In genomic region chr6:146256401-146256800, GRCm38 (mm10) we compare ENCODE assay signal across 13 mouse cellular contexts.
A peak's percentile ranks its signal among the peaks of the same experiment; 100 is the strongest.
DNase-seq lines count a peak whose midpoint lies in the region; ATAC-seq lines count a peak whose summit lies in the region.
"Had no signal": no experiment of that assay in that cellular context is flagged by ENCODE, and none has a peak within 500 bp of the region (broad histone marks: within the 10 kb centered on the region; RNA-seq: fewer than 3 reads in every experiment).

No protein-coding gene starts in this region.

- H3K4me3 ChIP-seq in kidney, embryonic 14.5 days (ENCODE audit: low read length): no peak overlapping the region
- no peak overlapping the region for H3K4me3 ChIP-seq in embryonic facial prominence, embryonic 10.5 days
- no peak overlapping the region for H3K4me3 ChIP-seq in liver, embryonic 11.5 days (ENCODE audit: low read depth, low read length)
- no peak overlapping the region for H3K4me3 ChIP-seq in stomach, embryonic 14.5 days (ENCODE audit: low read depth, low read length)
- H3K4me3 ChIP-seq in intestine, embryonic 15.5 days (replicated peaks): no peak overlapping the region
- H3K4me3 ChIP-seq: embryonic facial prominence, embryonic 12.5 days; kidney, embryonic 15.5 days; layer of hippocampus, adult 2 months; midbrain, embryonic 12.5 days had no signal

- 42% methylated on average over 2 of the region's 2 CpGs for WGBS in kidney, embryonic 14.5 days
- 66% methylated on average over 2 of the region's 2 CpGs for WGBS in embryonic facial prominence, embryonic 10.5 days
- WGBS in liver, embryonic 11.5 days: 39% methylated on average over 2 of the region's 2 CpGs
- WGBS in stomach, embryonic 14.5 days: 25% methylated on average over 2 of the region's 2 CpGs
- WGBS in intestine, embryonic 15.5 days: 24% methylated on average over 2 of the region's 2 CpGs

- DNase-seq in kidney, adult 9 months: no peak
- DNase-seq in embryonic facial prominence, embryonic 10.5 days (ENCODE audit: low spot score): no peak
- no peak for DNase-seq in liver, embryonic 11.5 days (ENCODE audit: low spot score)
- no peak for DNase-seq in frontal cortex, postnatal 36 days (ENCODE audit: low spot score in 2 of 2)
- DNase-seq: cerebellum, postnatal 10 days had no signal

- H3K9me3 ChIP-seq in kidney, embryonic 14.5 days (ENCODE audit: control insufficient read depth, low read length): no peaks in the 10 kb centered on the region
- peaks cover 6% of the 10 kb centered on the region; the same call in 1 of the 2 replicates for H3K9me3 ChIP-seq in embryonic facial prominence, embryonic 10.5 days
- H3K9me3 ChIP-seq in liver, embryonic 11.5 days (ENCODE audit: control insufficient read depth, low read length): 0 out of 2 replicates have a peak, but pooled peaks cover 2% of the 10 kb centered on the region
- H3K9me3 ChIP-seq in stomach, embryonic 14.5 days (ENCODE audit: control insufficient read depth, low read depth, low read length): no peaks in the 10 kb centered on the region
- no peaks in the 10 kb centered on the region for H3K9me3 ChIP-seq in intestine, embryonic 15.5 days
- H3K9me3 ChIP-seq: embryonic facial prominence, embryonic 12.5 days had no signal

- H3K27ac ChIP-seq in kidney, embryonic 14.5 days (ENCODE audit: low read depth, low read length): no peak overlapping the region
- 0 out of 2 replicates have a peak overlapping the region, but pooled peaks have one; percentile 11 for H3K27ac ChIP-seq in embryonic facial prominence, embryonic 10.5 days (replicated peaks)
- H3K27ac ChIP-seq in liver, embryonic 11.5 days (ENCODE audit: low read depth, low read length): no peak overlapping the region
- H3K27ac ChIP-seq in stomach, embryonic 14.5 days (ENCODE audit: low read length): peak overlapping the region; percentile 48; the same call in 1 of the 2 replicates
- H3K27ac ChIP-seq in intestine, embryonic 15.5 days: no peak overlapping the region
- H3K27ac ChIP-seq: embryonic facial prominence, embryonic 12.5 days; hindbrain, postnatal 0 days; kidney, embryonic 15.5 days; layer of hippocampus, adult 2 months; midbrain, embryonic 12.5 days had no signal

- H3K36me3 ChIP-seq in kidney, embryonic 14.5 days (ENCODE audit: control insufficient read depth, insufficient read depth, low read length): no peaks in the 10 kb centered on the region
- no peaks in the 10 kb centered on the region for H3K36me3 ChIP-seq in embryonic facial prominence, embryonic 10.5 days (replicated peaks)
- H3K36me3 ChIP-seq in liver, embryonic 11.5 days (ENCODE audit: control insufficient read depth, insufficient read depth, low read length): no peaks in the 10 kb centered on the region; the same call in 1 of the 2 replicates
- H3K36me3 ChIP-seq in stomach, embryonic 14.5 days (ENCODE audit: control insufficient read depth, insufficient read depth, low read length): no peaks in the 10 kb centered on the region
- H3K36me3 ChIP-seq in intestine, embryonic 15.5 days: no peaks in the 10 kb centered on the region
- H3K36me3 ChIP-seq: embryonic facial prominence, embryonic 12.5 days; kidney, embryonic 15.5 days; midbrain, embryonic 12.5 days had no signal

- no peak overlapping the region for H3K4me2 ChIP-seq in kidney, embryonic 14.5 days (replicated peaks; ENCODE audit: low read depth, low read length)
- H3K4me2 ChIP-seq in liver, embryonic 11.5 days: peak overlapping the region; percentile 8; the same call in 1 of the 2 replicates
- no peak overlapping the region for H3K4me2 ChIP-seq in stomach, embryonic 14.5 days (replicated peaks; ENCODE audit: low read depth, low read length)
- H3K4me2 ChIP-seq in intestine, embryonic 15.5 days (replicated peaks): no peak overlapping the region
- H3K4me2 ChIP-seq: embryonic facial prominence, embryonic 12.5 days; kidney, embryonic 15.5 days; midbrain, embryonic 12.5 days had no signal

- H3K27me3 ChIP-seq in kidney, embryonic 14.5 days (ENCODE audit: control insufficient read depth, insufficient read depth, low read length): no peaks in the 10 kb centered on the region
- no peaks in the 10 kb centered on the region for H3K27me3 ChIP-seq in embryonic facial prominence, embryonic 10.5 days (replicated peaks; ENCODE audit: low read depth, poor library complexity, severe bottlenecking)
- H3K27me3 ChIP-seq in liver, embryonic 11.5 days (replicated peaks; ENCODE audit: control insufficient read depth, insufficient read depth, low read length): no peaks in the 10 kb centered on the region
- H3K27me3 ChIP-seq in stomach, embryonic 14.5 days (ENCODE audit: control insufficient read depth, insufficient read depth, low read length): no peaks in the 10 kb centered on the region
- no peaks in the 10 kb centered on the region for H3K27me3 ChIP-seq in intestine, embryonic 15.5 days (replicated peaks)
- H3K27me3 ChIP-seq: embryonic facial prominence, embryonic 12.5 days; kidney, embryonic 15.5 days; midbrain, embryonic 12.5 days had no signal

- H3K4me1 ChIP-seq in kidney, embryonic 14.5 days (ENCODE audit: control insufficient read depth, insufficient read depth, low read length): no peaks in the 10 kb centered on the region
- H3K4me1 ChIP-seq in embryonic facial prominence, embryonic 10.5 days: peaks cover 15% of the 10 kb centered on the region
- peaks cover 6% of the 10 kb centered on the region for H3K4me1 ChIP-seq in liver, embryonic 11.5 days (replicated peaks; ENCODE audit: control insufficient read depth, insufficient read depth, low read length)
- peaks cover 3% of the 10 kb centered on the region; the same call in 1 of the 2 replicates for H3K4me1 ChIP-seq in stomach, embryonic 14.5 days (ENCODE audit: control insufficient read depth, insufficient read depth, low read length)
- peaks cover 10% of the 10 kb centered on the region for H3K4me1 ChIP-seq in intestine, embryonic 15.5 days (replicated peaks)
- H3K4me1 ChIP-seq: midbrain, embryonic 12.5 days had no signal

- H3K9ac ChIP-seq in kidney, embryonic 14.5 days (ENCODE audit: low read depth, low read length): no peak overlapping the region
- no peak overlapping the region for H3K9ac ChIP-seq in liver, embryonic 11.5 days (ENCODE audit: low read depth, low read length)
- no peak overlapping the region for H3K9ac ChIP-seq in stomach, embryonic 14.5 days (replicated peaks; ENCODE audit: low read depth, low read length)
- H3K9ac ChIP-seq in intestine, embryonic 15.5 days: no peak overlapping the region
- H3K9ac ChIP-seq: embryonic facial prominence, embryonic 12.5 days; kidney, embryonic 15.5 days; midbrain, embryonic 12.5 days had no signal

- peak; percentile 52; the same call in 1 of the 2 replicates for ATAC-seq in kidney, embryonic 14.5 days (ENCODE audit: low FRiP score, low TSS enrichment)
- peak; percentile 81 for ATAC-seq in liver, embryonic 11.5 days (replicated peaks; ENCODE audit: low FRiP score)
- no peak for ATAC-seq in stomach, embryonic 14.5 days (ENCODE audit: insufficient number of reproducible peaks, insufficient read depth, low FRiP score, low read depth)
- no peak for ATAC-seq in intestine, embryonic 15.5 days
- ATAC-seq: hindbrain, postnatal 0 days had no signal

Comparison
In these comparisons a context has a peak if more than half of its experiments do, and no peak if none do; other contexts are left out.
1. ATAC-seq: peak in kidney, embryonic 14.5 days (single experiment) and liver, embryonic 11.5 days (single experiment); none in stomach, embryonic 14.5 days (single experiment) and intestine, embryonic 15.5 days (single experiment).
2. H3K27ac ChIP-seq: peak in embryonic facial prominence, embryonic 10.5 days (single experiment) and stomach, embryonic 14.5 days (single experiment); none in kidney, embryonic 14.5 days (single experiment), liver, embryonic 11.5 days (single experiment) and intestine, embryonic 15.5 days (single experiment).